Mouse (Mus musculus) limb, embryonic 14.5 days (tissue): ENCODE measurements around the gene Col8a1. TPM values are rescaled to one million over a fixed set of nuclear protein-coding genes. Genes with fewer than 3 reads are reported as not detected.

Experiments used
- ATAC-seq: fragments of 200-750 bp; cut with Nextera tagmentation; 2 replicates; pipeline ENCODE4 v1.8.0; 2017; ENCODE audit warnings: low read depth, moderate number of reproducible peaks, moderate TSS enrichment; ENCODE audit not compliant: low FRiP score
- DNase-seq: peaks from one replicate; pipeline ENCODE4 v3.0.0-alpha.2; 2015; ENCODE audit warnings: low spot score
- H3K27ac ChIP-seq: fragments of 300-500 bp; sonication (generic); replicated peaks from 2 replicates; pipeline ENCODE4 v1.5.1; 2014; ENCODE audit warnings: low read depth, mild to moderate bottlenecking, low read length, moderate library complexity, mixed read lengths
- H3K27me3 ChIP-seq: fragments of 300-500 bp; sonication (generic); 2 replicates; pipeline ENCODE4 v1.6.1; 2014; ENCODE audit warnings: low read length, mixed read lengths; ENCODE audit not compliant: control insufficient read depth, insufficient read depth
- H3K36me3 ChIP-seq: fragments of 300-500 bp; sonication (generic); 2 replicates; pipeline ENCODE4 v1.6.1; 2014; ENCODE audit warnings: mild to moderate bottlenecking, low read length, moderate library complexity, mixed read lengths; ENCODE audit not compliant: control insufficient read depth, insufficient read depth
- H3K4me1 ChIP-seq: fragments of 300-500 bp; sonication (generic); 2 replicates; pipeline ENCODE4 v1.6.1; 2014; ENCODE audit warnings: antibody characterized with exemption, low read length, mixed read lengths; ENCODE audit not compliant: control insufficient read depth, insufficient read depth
- H3K4me2 ChIP-seq: fragments of 300-500 bp; sonication (generic); replicated peaks from 2 replicates; pipeline ENCODE4 v1.6.1; 2014; ENCODE audit warnings: low read depth, mild to moderate bottlenecking, low read length, moderate library complexity; ENCODE audit not compliant: severe bottlenecking
- H3K4me3 ChIP-seq: fragments of 300-500 bp; sonication (generic); replicated peaks from 2 replicates; pipeline ENCODE4 v1.5.1; 2014; ENCODE audit warnings: low read length
- H3K9ac ChIP-seq: fragments of 300-500 bp; sonication (generic); 2 replicates; pipeline ENCODE4 v1.6.1; 2014; ENCODE audit warnings: mild to moderate bottlenecking, low read depth, low read length, moderate library complexity; ENCODE audit not compliant: severe bottlenecking
- H3K9me3 ChIP-seq: fragments of 300-500 bp; sonication (generic); 2 replicates; pipeline ENCODE4 v1.6.1; 2016; ENCODE audit warnings: low read length; ENCODE audit not compliant: control insufficient read depth
- POLR2A ChIP-seq: fragments of 200-500 bp; IDR thresholded peaks from 2 replicates; pipeline ENCODE4 v1.8.0; 2012; ENCODE audit warnings: inconsistent platforms, mild to moderate bottlenecking, moderate library complexity, borderline replicate concordance; ENCODE audit not compliant: insufficient read depth, insufficient read length; ENCODE audit errors: extremely low read depth
- WGBS: fragments of 180-500 bp; shearing (Covaris S2); extraction: QIAGEN DNeasy Blood & Tissue Kit; methylation state at CpG from one replicate; pipeline ENCODE4 v1.1.7; 2014; 5-methylcytosine and 5-hydroxymethylcytosine counted together
- polyA plus RNA-seq, 2 experiments: library from polyadenylated mRNA; depleted of rRNA in 1 of 2; stranded (reverse) in 1 of 2; unstranded in 1 of 2; fragments of >200 nt; fragmentation: Nextera tagmentation in 1 of 2; extraction: Ambion mirVana in 1 of 2; gene quantifications; 2 replicates each; pipeline versions ENCODE4 v1.2.1 to v1.2.3; 2012 to 2014

Col8a1 gene
- polyA plus RNA-seq, 2 experiments = 10.0 to 22.5 TPM

- Histone ChIP-seq H3K36me3 (no peaks in the 10 kb centered on the region), H3K27me3 (no peaks in the 10 kb centered on the region), H3K27ac (no peak overlapping the region), H3K9me3 (no peaks in the 10 kb centered on the region), H3K9ac (no peak overlapping the region), H3K4me1 (no peaks in the 10 kb centered on the region), H3K4me3 (no peak overlapping the region), H3K4me2 (no peak overlapping the region)
- 31% methylated on average over 5 of the region's 5 CpGs for WGBS
- DNase-seq (no peak), ATAC-seq (no peak)
- no peak for TF ChIP-seq POLR2A
Observed at GRCm38 (mm10) chr16:57685790-57686399, 68.6 kb downstream of the Col8a1 start.

DNA sequence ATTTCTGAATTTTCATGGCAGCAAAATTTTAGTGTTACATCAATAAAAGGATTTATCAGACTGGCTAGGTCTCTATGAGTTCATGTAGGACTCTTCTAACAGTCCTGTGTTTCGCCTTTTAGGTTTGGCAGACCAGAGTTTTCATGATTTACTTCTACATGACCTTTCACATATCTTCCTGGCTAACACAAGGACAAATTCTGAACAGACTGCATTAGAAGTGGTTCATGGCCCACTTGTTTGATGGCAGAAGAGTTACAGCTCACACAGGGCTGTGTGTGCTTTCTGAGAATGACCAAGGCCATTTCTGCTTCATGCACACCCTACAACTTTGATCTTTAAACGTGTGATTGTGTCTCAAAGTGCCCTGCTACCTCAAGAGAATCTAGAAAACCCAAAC, 82.3 kb downstream of the Col8a1 start:
- Histone ChIP-seq H3K27ac (no peak overlapping the region), H3K27me3 (no peaks in the 10 kb centered on the region), H3K4me3 (no peak overlapping the region), H3K4me1 (peaks cover 4% of the 10 kb centered on the region; the same call in 1 of the 2 replicates), H3K36me3 (no peaks in the 10 kb centered on the region), H3K9ac (no peak overlapping the region), H3K4me2 (no peak overlapping the region), H3K9me3 (no peaks in the 10 kb centered on the region)
- WGBS = 69% methylated on average over 2 of the region's 2 CpGs
- ATAC-seq = no peak
- no peak for TF ChIP-seq POLR2A
- no peak for DNase-seq

- Histone ChIP-seq H3K9me3 (no peaks in the 10 kb centered on the region), H3K4me3 (no peak overlapping the region), H3K36me3 (no peaks in the 10 kb centered on the region), H3K4me1 (peaks cover 2% of the 10 kb centered on the region; the same call in 1 of the 2 replicates), H3K9ac (no peak overlapping the region), H3K27me3 (no peaks in the 10 kb centered on the region), H3K27ac (no peak overlapping the region), H3K4me2 (no peak overlapping the region)
- 83% methylated on average over 2 of the region's 2 CpGs for WGBS
- no peak for TF ChIP-seq POLR2A
- no peak for ATAC-seq
- no peak for DNase-seq
Observed at GRCm38 (mm10) chr16:57671637-57672036, 82.9 kb downstream of the Col8a1 start.

- Histone ChIP-seq H3K9ac (no peak overlapping the region), H3K4me1 (no peaks in the 10 kb centered on the region), H3K27ac (no peak overlapping the region), H3K9me3 (no peaks in the 10 kb centered on the region), H3K4me2 (no peak overlapping the region), H3K27me3 (no peaks in the 10 kb centered on the region), H3K36me3 (no peaks in the 10 kb centered on the region), H3K4me3 (no peak overlapping the region)
- TF ChIP-seq POLR2A = no peak
- no peak for ATAC-seq
- 17% methylated on average over 3 of the region's 3 CpGs for WGBS
- DNase-seq = peak; percentile 67
Observed at GRCm38 (mm10) chr16:57669348-57669747, 85.2 kb downstream of the Col8a1 start.

DNA sequence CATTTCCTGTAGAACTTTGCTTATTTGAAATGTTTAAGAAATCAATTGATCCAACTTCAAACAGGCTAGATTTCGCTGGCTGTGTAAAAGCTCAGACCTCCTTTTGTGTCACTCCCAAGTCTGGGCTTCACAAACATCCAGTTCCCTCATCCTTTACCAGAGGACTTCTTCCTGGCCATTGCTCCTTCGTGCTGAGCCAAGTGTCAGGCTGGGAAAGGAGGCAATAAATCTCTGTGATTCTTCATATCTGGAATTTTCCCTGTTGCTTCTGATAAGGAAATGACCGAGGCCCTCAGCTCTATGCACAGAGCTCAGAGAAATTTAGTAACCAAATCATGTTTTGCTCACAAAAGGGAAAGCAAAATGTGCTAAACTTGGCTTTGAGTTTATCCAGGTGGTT, 91.9 kb downstream of the Col8a1 start:
- Histone ChIP-seq H3K9ac (no peak overlapping the region), H3K4me2 (no peak overlapping the region), H3K36me3 (no peaks in the 10 kb centered on the region), H3K4me3 (no peak overlapping the region), H3K27ac (no peak overlapping the region), H3K4me1 (peaks cover 4% of the 10 kb centered on the region; the same call in 1 of the 2 replicates), H3K27me3 (no peaks in the 10 kb centered on the region), H3K9me3 (no peaks in the 10 kb centered on the region)
- no peak for TF ChIP-seq POLR2A
- 34% methylated on average over 3 of the region's 3 CpGs for WGBS
- DNase-seq (no peak), ATAC-seq (no peak; the same call in 1 of the 2 replicates)
